Mouse (Mus musculus) adrenal gland, adult (tissue): Measurements from ENCODE around the gene Cdyl.

Experiments used
- DNase-seq, 2 experiments: peaks; one replicate each; pipeline ENCODE4 v3.0.0; 2022 to 2023; ENCODE audit warnings: low spot score in 1 of 2; ENCODE audit not compliant: inconsistent age in 2 of 2

Cdyl gene

DNA sequence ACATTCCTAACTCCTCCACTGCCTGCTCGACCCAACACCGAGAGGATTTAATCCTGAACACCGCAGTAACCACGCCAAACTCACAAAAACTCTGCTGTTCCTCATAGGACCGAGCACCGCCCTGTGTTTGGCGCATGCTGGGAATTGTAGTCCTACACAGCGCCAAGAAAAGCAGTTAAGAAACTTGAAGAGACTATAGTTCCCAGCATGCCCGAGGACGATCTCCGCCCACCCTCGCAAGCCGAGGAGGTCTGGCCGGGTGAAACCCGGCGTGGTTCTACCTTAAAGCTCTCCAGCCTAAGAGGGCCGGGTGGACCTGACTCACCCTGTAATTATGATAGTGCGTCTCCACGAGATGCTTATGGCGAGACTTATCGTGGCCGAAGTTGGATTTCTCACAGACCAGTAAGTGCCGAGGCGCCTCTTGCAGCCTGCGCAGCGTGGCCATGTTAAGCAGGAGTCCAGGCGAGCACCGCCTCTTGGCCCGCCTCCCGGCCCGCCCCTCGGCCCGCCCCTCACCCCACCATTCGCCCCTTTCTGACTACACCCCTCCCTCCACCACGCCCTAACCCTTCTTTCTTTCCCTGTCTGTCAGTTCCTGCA lies 246.3 kb downstream of the Cdyl start, which contains the start of gene Rpp40:
Gene Rpp40, minus strand, starts transcription at position 481 of the 603 bp plus-strand sequence.
- peak; percentile 93 to 98 for DNase-seq

DNA sequence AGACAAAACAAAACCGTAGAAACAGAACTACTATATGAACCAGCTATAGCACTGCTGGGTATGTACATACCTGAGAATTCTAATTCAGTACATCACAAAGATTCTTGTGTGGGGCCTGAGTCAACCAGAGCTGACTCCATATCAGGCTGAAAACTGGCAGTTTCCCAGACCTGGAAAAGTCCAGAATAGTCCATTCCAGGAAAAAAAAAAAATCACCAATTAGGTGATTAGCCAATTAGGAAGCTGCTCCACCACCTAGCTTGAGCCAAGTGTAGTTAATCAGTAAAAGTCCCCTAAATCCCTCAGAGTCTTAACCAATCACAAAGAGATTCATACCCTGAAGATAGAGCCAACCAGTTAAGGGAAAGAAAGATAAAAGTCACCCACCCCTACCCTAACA lies 251.8 kb downstream of the Cdyl start:
- no peak for DNase-seq
